Mouse (Mus musculus): ENCODE results near the gene Mfsd4b4. TPM values are rescaled to one million over a fixed set of nuclear protein-coding genes. Genes with fewer than 3 reads are reported as not detected.

Mfsd4b4 gene
- 4.6 and 6.9 TPM in 2 replicates for polyA plus RNA-seq (2015; fragmentation: Nextera tagmentation; extraction: Ambion mirVana)

DNA sequence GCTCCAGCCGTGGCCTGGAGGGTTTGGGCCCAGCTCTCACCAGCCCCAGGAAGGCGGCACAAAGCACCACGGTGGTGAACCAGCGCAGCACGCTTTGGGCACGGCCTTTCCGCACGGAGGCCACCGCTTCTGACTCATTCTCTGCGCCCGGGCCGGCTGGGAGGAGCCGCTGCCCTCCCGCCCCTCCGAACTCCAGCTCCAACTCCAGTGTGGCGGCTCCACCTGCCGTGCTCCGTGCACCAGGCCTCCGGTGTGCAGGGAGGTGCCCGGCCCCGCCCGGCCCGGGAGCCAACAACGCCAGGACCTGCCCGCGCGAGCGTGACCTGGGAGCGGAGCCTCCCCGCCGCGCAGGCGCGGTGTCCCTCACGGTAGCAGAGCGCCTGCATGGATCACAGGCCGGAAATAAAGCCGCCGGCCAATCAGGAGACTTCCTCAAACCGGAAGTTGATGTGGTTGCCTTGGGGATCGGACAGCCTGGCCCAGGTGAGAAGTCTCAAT is at the start of gene Mfsd4b4:
Mfsd4b4 (minus strand) TSS at position 365 of the 498 bp plus-strand sequence.

DNA sequence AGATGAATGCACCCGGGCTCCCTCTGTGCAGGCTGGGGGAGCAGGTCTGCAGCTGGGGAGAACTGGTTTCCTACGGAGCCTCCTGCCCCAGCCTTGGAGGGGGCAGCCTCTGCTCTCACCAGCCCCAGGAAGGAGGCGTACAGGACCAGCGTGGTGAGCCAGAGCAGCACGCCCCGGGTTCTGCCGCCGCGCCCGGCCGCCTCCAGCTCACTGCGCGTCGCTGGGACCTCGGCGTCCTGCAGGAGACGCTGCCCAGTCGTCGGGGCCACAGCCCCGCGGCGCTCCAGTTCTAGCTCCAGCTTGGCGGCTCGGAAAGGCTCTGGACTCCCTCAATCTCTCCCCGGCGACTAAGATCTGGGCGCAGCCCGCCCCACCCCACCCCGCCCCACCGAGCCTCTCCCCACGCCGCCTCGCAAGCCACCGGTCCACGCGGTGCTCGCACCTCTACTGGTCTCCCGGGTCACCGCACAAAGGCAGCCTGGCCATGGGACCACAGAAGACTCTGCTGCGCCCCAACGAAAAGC is 27.6 kb upstream of the Mfsd4b4 start, which contains the start of gene Mfsd4b2:
Mfsd4b2 (minus strand) TSS at position 308 of the 524 bp plus-strand sequence.

Other genes with a start within 250 kb of the Mfsd4b4 start
- 7.1 and 8.8 TPM in 2 replicates for gene Rev3l, start 167.1 kb downstream of the Mfsd4b4 start, polyA plus RNA-seq (2015; fragmentation: Nextera tagmentation; extraction: Ambion mirVana)
- not detected in 2 replicates for gene Mfsd4b2, start 27.7 kb upstream of the Mfsd4b4 start, polyA plus RNA-seq (2015; fragmentation: Nextera tagmentation; extraction: Ambion mirVana)
- 2.1 and 3.8 TPM in 2 replicates for gene Mfsd4b3, start 60.9 kb upstream of the Mfsd4b4 start, polyA plus RNA-seq (2015; fragmentation: Nextera tagmentation; extraction: Ambion mirVana)
- gene Mfsd4b5, start 87.4 kb upstream of the Mfsd4b4 start, polyA plus RNA-seq (2015; fragmentation: Nextera tagmentation; extraction: Ambion mirVana) = 0.05 and 0.22 TPM in 2 replicates
- 0.26 and 0.35 TPM in 2 replicates for gene Mfsd4b1, start 126.0 kb upstream of the Mfsd4b4 start, polyA plus RNA-seq (2015; fragmentation: Nextera tagmentation; extraction: Ambion mirVana)
- 6.0 and 7.9 TPM in 2 replicates for gene Slc16a10, start 243.0 kb upstream of the Mfsd4b4 start, polyA plus RNA-seq (2015; fragmentation: Nextera tagmentation; extraction: Ambion mirVana)